Mouse (Mus musculus): ENCODE data around the gene Prdx2. TPM values are rescaled to one million over a fixed set of nuclear protein-coding genes. Genes with fewer than 3 reads are reported as not detected.

Prdx2 gene
- polyA plus RNA-seq (2012): 111 and 222 TPM in 2 replicates

DNA sequence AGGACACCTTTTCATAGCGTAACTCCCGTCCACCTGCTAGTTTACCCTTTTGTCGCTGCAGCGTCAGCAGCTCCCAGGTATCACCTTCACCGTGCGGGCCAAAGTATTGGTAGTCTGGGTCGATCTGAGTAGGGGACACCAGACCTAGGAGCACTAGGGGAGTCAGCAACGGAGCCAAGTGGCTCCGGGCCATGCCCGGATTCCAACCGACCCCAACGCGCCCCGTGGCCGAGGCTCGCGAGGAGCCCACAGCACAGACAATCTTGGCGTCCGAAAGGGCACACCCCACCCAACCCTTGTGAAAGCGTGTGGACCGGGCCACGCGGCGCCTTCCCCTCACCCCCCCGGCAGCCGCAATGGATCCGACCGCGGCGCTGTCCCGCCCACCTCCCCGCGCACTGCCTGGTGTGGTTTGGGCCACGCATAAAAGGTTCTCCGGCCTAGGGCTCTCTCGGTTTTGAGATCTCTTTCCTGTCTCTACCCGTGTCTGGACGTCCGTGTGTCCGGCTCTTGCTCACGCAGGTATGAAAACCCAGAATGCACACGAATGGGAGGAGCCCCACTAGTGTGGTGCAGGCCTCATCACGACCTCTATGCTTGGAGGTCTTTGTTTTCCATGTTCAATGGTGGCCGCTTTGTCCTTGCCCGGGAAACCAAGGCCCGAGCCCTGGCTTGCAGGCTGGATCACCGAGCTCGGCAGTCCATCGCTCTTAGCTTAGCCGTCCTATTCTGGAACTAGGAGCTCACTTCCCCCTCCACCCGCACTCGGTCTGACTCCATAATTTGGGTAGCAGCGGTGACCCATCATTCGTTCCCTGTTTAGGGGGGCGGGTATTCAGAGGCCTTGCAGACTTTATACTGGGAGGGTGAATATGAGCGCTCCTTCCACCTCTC, at the start of gene Prdx2, which contains the start of the genes Gm49661 and Rnaseh2a:
Prdx2 (plus strand) TSS at position 347 of the 894 bp plus-strand sequence.
Gm49661 (minus strand) TSS at position 193 of the 894 bp plus-strand sequence.
Rnaseh2a (minus strand) TSS at position 527 of the 894 bp plus-strand sequence.
- Histone ChIP-seq H3K36me3 (ENCODE audit: control insufficient read depth) (peaks cover 67% of the 10 kb centered on the region), H3K9me3 (ENCODE audit: control insufficient read depth, low read length) (peaks cover 2% of the 10 kb centered on the region; the same call in 1 of the 2 replicates), H3K27me3 (ENCODE audit: control insufficient read depth) (no peaks in the 10 kb centered on the region), H3K4me1 (ENCODE audit: control insufficient read depth) (peaks cover 80% of the 10 kb centered on the region), H3K4me3 (replicated peaks) (peak within 1 kb of the TSS; percentile 79)
- no peak for TF ChIP-seq GATA1 (IDR thresholded peaks at IDR 0.05; ENCODE audit: low read length)
- no peak for TF ChIP-seq TAL1 (IDR thresholded peaks at IDR 0.05; ENCODE audit: low read length)

DNA sequence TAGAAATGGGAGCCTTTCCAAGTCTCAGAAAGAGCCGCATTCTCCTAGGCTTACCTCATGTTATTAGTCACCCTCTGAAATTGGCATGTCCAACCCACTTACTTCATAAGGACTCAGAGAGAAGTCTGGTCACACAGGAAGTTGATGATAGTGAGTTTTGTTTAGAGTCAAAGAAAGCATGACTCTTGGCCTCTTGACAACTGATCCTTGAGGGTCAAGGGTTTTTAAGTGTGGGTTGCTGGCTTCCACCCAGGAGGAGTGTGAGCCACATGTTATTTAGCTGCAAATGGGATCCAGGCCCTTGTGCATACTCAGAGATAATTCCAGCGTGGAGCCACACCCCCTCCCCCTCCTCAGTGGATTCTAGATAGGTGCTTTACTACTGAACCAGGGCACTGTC, 47.8 kb upstream of the Prdx2 start:
- no peaks in the 10 kb centered on the region for H3K9me3 ChIP-seq (ENCODE audit: control insufficient read depth, low read length)
- peaks cover 4% of the 10 kb centered on the region for H3K4me1 ChIP-seq (ENCODE audit: control insufficient read depth)
- TF ChIP-seq TAL1 (IDR thresholded peaks at IDR 0.05; ENCODE audit: low read length): no peak
- no peak for TF ChIP-seq GATA1 (IDR thresholded peaks at IDR 0.05; ENCODE audit: low read length)
- no peak overlapping the region for H3K4me3 ChIP-seq (replicated peaks)
- peaks cover 6% of the 10 kb centered on the region for H3K36me3 ChIP-seq (ENCODE audit: control insufficient read depth)
- H3K27me3 ChIP-seq (ENCODE audit: control insufficient read depth): peaks cover 32% of the 10 kb centered on the region

DNA sequence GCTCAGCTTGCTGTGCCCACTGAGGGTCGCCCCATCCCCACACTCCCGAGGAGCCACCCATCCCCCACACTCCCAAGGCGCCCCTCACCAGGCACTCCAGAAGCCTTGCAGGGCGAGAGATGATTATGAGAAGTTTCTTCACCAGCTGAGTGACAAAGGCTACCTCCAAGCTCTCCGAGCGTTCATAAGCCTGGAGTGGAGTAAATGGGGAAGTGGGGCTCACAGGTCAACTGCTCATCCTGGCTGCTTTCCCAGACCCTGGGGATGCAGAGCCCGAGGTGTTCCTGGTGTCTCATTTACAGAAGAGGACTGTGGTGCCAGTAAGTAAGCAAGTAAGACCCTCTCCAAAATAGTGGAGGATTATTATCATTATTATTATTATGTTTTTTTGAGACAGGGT, 43.8 kb upstream of the Prdx2 start:
- Histone ChIP-seq H3K27me3 (ENCODE audit: control insufficient read depth) (peaks cover 50% of the 10 kb centered on the region), H3K36me3 (ENCODE audit: control insufficient read depth) (peaks cover 1% of the 10 kb centered on the region), H3K4me3 (replicated peaks) (no peak overlapping the region), H3K4me1 (ENCODE audit: control insufficient read depth) (peaks cover 10% of the 10 kb centered on the region), H3K9me3 (ENCODE audit: control insufficient read depth, low read length) (no peaks in the 10 kb centered on the region; the same call in 1 of the 2 replicates)
- no peak for TF ChIP-seq TAL1 (IDR thresholded peaks at IDR 0.05; ENCODE audit: low read length)
- TF ChIP-seq GATA1 (IDR thresholded peaks at IDR 0.05; ENCODE audit: low read length): no peak

DNA sequence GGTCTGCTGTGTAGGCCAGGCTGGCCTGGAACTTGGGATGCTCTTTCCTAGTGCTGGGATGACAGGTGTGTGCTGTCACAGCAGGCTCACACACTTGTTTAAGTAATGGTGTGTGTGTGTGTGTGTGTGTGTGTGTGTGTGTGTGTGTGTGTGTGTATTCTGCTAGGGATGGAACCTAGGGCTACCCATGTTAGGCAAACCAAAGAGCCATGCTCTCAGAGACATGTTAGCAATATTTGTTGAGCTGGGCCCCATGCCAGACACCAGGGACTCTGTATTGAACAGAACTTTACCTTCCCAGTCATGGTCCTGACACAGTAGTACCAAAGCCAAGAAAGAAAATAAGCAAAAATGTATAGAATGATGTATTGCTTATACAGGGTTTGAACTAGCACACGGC, 41.9 kb upstream of the Prdx2 start:
- Histone ChIP-seq H3K9me3 (ENCODE audit: control insufficient read depth, low read length) (no peaks in the 10 kb centered on the region; the same call in 1 of the 2 replicates), H3K36me3 (ENCODE audit: control insufficient read depth) (no peaks in the 10 kb centered on the region), H3K4me3 (replicated peaks) (no peak overlapping the region), H3K27me3 (ENCODE audit: control insufficient read depth) (peaks cover 68% of the 10 kb centered on the region), H3K4me1 (ENCODE audit: control insufficient read depth) (peaks cover 10% of the 10 kb centered on the region)
- TF ChIP-seq TAL1 (IDR thresholded peaks at IDR 0.05; ENCODE audit: low read length) (no peak), GATA1 (IDR thresholded peaks at IDR 0.05; ENCODE audit: low read length) (no peak)

GRCm38 (mm10) chr8:84928456-84929306, 40.7 kb upstream of the Prdx2 start:
- H3K27me3 ChIP-seq (ENCODE audit: control insufficient read depth): peaks cover 75% of the 10 kb centered on the region

DNA sequence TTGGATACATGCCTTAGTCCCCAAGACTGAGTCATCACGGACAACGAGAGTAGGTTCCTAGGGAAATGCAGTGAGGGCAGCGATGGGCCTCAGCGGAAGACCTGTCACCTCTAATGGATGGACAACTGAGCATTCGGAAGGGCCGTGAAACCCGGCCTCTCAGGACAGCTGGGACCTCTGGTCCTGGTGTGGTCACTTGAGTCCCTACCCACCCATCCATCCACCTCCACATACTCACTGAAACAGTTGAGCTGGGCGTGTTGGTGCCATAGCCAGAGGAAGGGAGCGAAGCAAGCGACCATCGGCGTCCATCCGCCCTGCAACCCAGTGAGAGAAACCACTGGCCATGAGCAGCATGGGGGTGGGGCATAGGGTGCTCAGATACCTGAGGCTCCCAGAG, 38.8 kb upstream of the Prdx2 start:
- H3K9me3 ChIP-seq (ENCODE audit: control insufficient read depth, low read length): no peaks in the 10 kb centered on the region; the same call in 1 of the 2 replicates
- H3K27me3 ChIP-seq (ENCODE audit: control insufficient read depth): peaks cover 86% of the 10 kb centered on the region

More at GRCm38 (mm10) chr8:84928456-84929306, 40.7 kb upstream of the Prdx2 start:
- Histone ChIP-seq H3K36me3 (ENCODE audit: control insufficient read depth) (no peaks in the 10 kb centered on the region), H3K4me3 (replicated peaks) (no peak overlapping the region), H3K9me3 (ENCODE audit: control insufficient read depth, low read length) (no peaks in the 10 kb centered on the region; the same call in 1 of the 2 replicates), H3K4me1 (ENCODE audit: control insufficient read depth) (peaks cover 10% of the 10 kb centered on the region)
- TF ChIP-seq GATA1 (IDR thresholded peaks at IDR 0.05; ENCODE audit: low read length) (no peak), TAL1 (IDR thresholded peaks at IDR 0.05; ENCODE audit: low read length) (no peak)

GRCm38 (mm10) chr8:84933767-84934559, 35.4 kb upstream of the Prdx2 start:
- H3K27me3 ChIP-seq (ENCODE audit: control insufficient read depth): peaks cover 97% of the 10 kb centered on the region
- no peak overlapping the region for H3K4me3 ChIP-seq (replicated peaks)
- peaks cover 8% of the 10 kb centered on the region; the same call in 1 of the 2 replicates for H3K9me3 ChIP-seq (ENCODE audit: control insufficient read depth, low read length)
- TF ChIP-seq GATA1 (IDR thresholded peaks at IDR 0.05; ENCODE audit: low read length): no peak
- no peak for TF ChIP-seq TAL1 (IDR thresholded peaks at IDR 0.05; ENCODE audit: low read length)
- H3K4me1 ChIP-seq (ENCODE audit: control insufficient read depth): peaks cover 41% of the 10 kb centered on the region
- no peaks in the 10 kb centered on the region for H3K36me3 ChIP-seq (ENCODE audit: control insufficient read depth)

More for the DNA sequence above, 38.8 kb upstream of the Prdx2 start:
- Histone ChIP-seq H3K4me3 (replicated peaks) (no peak overlapping the region), H3K36me3 (ENCODE audit: control insufficient read depth) (no peaks in the 10 kb centered on the region), H3K4me1 (ENCODE audit: control insufficient read depth) (peaks cover 19% of the 10 kb centered on the region)
- TF ChIP-seq GATA1 (IDR thresholded peaks at IDR 0.05; ENCODE audit: low read length) (no peak), TAL1 (IDR thresholded peaks at IDR 0.05; ENCODE audit: low read length) (no peak)

DNA sequence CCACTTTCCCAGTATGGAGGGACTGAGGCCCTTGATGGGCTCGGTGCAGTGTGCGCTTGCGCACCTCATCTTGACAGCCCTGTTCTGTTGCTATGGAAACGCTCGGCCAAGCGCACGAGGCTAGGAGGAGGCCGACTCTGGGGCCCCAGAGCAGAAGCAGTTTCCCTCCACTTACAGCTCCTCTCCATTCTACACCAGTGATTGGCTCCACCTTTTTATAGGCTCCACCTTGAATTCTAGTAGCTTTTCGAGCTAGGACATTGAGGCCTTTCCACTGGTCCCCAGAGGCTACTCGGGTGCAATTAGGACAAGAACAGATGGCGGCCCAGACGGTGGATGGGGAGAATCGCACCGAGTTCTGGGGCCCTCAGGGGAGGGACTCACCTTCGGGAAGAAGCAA, 34.5 kb upstream of the Prdx2 start:
- TF ChIP-seq TAL1 (IDR thresholded peaks at IDR 0.05; ENCODE audit: low read length) (no peak), GATA1 (IDR thresholded peaks at IDR 0.05; ENCODE audit: low read length) (no peak)
- H3K4me1 ChIP-seq (ENCODE audit: control insufficient read depth): peaks cover 37% of the 10 kb centered on the region
- H3K9me3 ChIP-seq (ENCODE audit: control insufficient read depth, low read length): peaks cover 8% of the 10 kb centered on the region; the same call in 1 of the 2 replicates
- H3K36me3 ChIP-seq (ENCODE audit: control insufficient read depth): no peaks in the 10 kb centered on the region
- peaks cover 93% of the 10 kb centered on the region for H3K27me3 ChIP-seq (ENCODE audit: control insufficient read depth)
- no peak overlapping the region for H3K4me3 ChIP-seq (replicated peaks)

Data from erythroblast, embryonic 14.5 days (primary cell).